Mouse (Mus musculus): ENCODE results near the gene Adk. TPM values are rescaled to one million over a fixed set of nuclear protein-coding genes. Genes with fewer than 3 reads are reported as not detected.

Adk gene
- polyA plus RNA-seq, 1 experiment: 18.5 TPM

DNA sequence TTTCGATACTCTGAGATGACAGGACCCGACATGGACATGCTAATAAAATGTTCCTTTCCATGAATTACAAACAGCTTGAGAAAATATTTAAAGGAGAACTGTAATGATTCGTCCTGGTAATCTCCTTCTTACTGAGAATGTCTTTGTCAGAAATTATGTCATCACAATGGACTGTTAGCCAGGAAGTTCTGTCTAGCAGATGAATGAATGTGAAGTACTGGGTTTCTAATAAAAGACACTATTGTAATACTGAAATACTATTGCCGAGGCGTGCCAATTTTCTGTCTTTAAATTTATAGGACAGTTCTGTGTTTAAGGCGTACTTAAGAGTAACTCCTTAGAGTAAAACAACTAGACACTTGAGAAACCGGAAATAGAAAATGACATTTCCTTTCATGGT lies 231.7 kb downstream of the Adk start:
- no peak for DNase-seq
- H3K4me3 ChIP-seq (ENCODE audit: control insufficient read depth, insufficient read depth, low read length): no peak overlapping the region
- no peaks in the 10 kb centered on the region for H3K27me3 ChIP-seq (ENCODE audit: control insufficient read depth, insufficient read depth, low read length)
- no peak overlapping the region for H3K27ac ChIP-seq (ENCODE audit: control insufficient read depth, insufficient read depth, low read length)
- TF ChIP-seq CTCF (IDR thresholded peaks at IDR 0.05; ENCODE audit: borderline replicate concordance, control insufficient read depth, extremely low read depth, insufficient read depth, low read length, poor library complexity) (no peak), POLR2A (IDR thresholded peaks at IDR 0.05; ENCODE audit: control insufficient read depth, extremely low read depth, insufficient read depth, low read length, poor library complexity) (no peak)
- 95% methylated on average over 7 of the region's 7 CpGs for WGBS
- no peaks in the 10 kb centered on the region; the same call in 1 of the 2 replicates for H3K4me1 ChIP-seq (replicated peaks; ENCODE audit: control insufficient read depth, insufficient read depth, low read length)
- H3K36me3 ChIP-seq (ENCODE audit: control insufficient read depth, insufficient read depth, low read length): no peaks in the 10 kb centered on the region

DNA sequence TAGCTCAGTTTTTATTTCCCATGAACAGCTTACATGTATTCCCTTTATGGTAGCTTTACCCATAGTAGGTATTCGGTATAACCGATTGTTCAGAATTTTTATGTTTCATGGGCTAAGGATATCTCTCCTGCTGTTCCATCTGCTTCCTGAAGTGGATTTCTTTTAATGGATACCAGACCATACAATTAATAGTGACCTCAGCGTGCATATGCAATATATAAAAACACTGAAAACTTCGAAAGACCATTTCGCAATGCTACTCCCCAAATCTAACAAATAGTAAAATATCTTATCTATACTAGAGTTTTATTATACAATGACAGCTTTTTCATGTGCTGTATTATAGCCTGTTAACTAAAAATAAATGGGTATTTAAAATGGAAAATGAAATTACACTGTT lies 232.5 kb downstream of the Adk start:
- no peak overlapping the region for H3K27ac ChIP-seq (ENCODE audit: control insufficient read depth, insufficient read depth, low read length)
- 98% methylated on average over 5 of the region's 5 CpGs for WGBS
- H3K36me3 ChIP-seq (ENCODE audit: control insufficient read depth, insufficient read depth, low read length): no peaks in the 10 kb centered on the region
- H3K27me3 ChIP-seq (ENCODE audit: control insufficient read depth, insufficient read depth, low read length): no peaks in the 10 kb centered on the region
- H3K4me3 ChIP-seq (ENCODE audit: control insufficient read depth, insufficient read depth, low read length): no peak overlapping the region
- H3K4me1 ChIP-seq (replicated peaks; ENCODE audit: control insufficient read depth, insufficient read depth, low read length): no peaks in the 10 kb centered on the region; the same call in 1 of the 2 replicates
- DNase-seq: no peak
- no peak for TF ChIP-seq CTCF (IDR thresholded peaks at IDR 0.05; ENCODE audit: borderline replicate concordance, control insufficient read depth, extremely low read depth, insufficient read depth, low read length, poor library complexity)
- no peak for TF ChIP-seq POLR2A (IDR thresholded peaks at IDR 0.05; ENCODE audit: control insufficient read depth, extremely low read depth, insufficient read depth, low read length, poor library complexity)

DNA sequence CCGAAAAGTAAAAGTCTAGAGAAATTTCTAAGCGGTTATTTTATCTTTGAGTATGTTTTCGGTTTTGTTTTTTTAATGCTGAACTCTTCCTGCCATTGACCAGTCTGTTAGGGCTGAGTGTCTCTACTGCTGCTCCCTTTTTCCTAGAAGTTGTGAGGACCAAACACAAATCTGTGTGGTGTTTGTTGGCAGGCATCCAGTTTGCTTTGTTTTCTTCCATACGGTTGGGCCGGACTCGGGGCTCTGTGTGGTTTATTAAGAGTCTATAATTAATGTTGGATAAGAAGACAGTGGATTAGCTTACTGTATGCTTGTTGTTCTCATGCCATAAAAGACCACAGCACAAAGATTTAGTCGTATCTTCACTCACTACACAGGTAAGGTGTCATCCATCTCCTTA lies 233.9 kb downstream of the Adk start:
- Histone ChIP-seq H3K27ac (ENCODE audit: control insufficient read depth, insufficient read depth, low read length) (no peak overlapping the region), H3K27me3 (ENCODE audit: control insufficient read depth, insufficient read depth, low read length) (no peaks in the 10 kb centered on the region), H3K4me3 (ENCODE audit: control insufficient read depth, insufficient read depth, low read length) (no peak overlapping the region), H3K36me3 (ENCODE audit: control insufficient read depth, insufficient read depth, low read length) (no peaks in the 10 kb centered on the region), H3K4me1 (replicated peaks; ENCODE audit: control insufficient read depth, insufficient read depth, low read length) (no peaks in the 10 kb centered on the region; the same call in 1 of the 2 replicates)
- WGBS: 94% methylated on average over 7 of the region's 7 CpGs
- no peak for DNase-seq
- no peak for TF ChIP-seq POLR2A (IDR thresholded peaks at IDR 0.05; ENCODE audit: control insufficient read depth, extremely low read depth, insufficient read depth, low read length, poor library complexity)
- no peak for TF ChIP-seq CTCF (IDR thresholded peaks at IDR 0.05; ENCODE audit: borderline replicate concordance, control insufficient read depth, extremely low read depth, insufficient read depth, low read length, poor library complexity)

DNA sequence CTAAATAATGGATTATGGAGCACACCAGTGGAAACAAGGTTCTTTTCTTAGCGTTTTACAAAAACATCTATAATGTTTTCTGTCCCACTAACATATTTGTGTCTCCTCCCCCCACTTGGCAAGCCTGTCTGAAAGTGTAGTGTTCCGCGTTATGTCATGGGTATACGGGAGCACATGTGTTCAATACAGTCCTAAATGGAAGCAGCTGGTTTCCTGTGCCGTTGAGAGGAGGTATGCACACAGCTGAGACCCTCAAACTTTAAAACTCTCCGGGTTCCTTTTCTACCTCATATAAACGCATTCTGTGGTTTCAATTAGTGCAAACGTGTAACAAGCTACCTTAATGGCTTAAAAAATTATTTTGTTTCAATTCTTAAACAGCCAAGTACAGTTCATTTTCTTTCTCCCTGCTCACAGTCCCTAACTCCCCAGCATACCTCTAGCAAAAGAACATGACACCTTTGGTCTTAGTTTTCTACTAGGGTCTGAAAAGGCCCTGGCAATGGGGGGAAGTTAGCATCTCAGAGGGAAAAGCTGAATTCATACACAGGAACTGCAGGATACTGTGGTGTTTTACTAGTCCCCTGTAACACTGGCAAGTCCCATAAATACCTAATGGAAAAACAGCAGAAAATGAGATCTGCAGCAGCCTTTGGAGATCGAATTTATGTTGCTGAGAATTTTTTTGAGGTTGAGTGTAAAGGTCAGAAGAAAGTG lies 235.5 kb downstream of the Adk start:
- 9% methylated on average over 9 of the region's 9 CpGs for WGBS
- Histone ChIP-seq H3K36me3 (ENCODE audit: control insufficient read depth, insufficient read depth, low read length) (no peaks in the 10 kb centered on the region), H3K27ac (ENCODE audit: control insufficient read depth, insufficient read depth, low read length) (no peak overlapping the region), H3K4me3 (ENCODE audit: control insufficient read depth, insufficient read depth, low read length) (no peak overlapping the region), H3K4me1 (replicated peaks; ENCODE audit: control insufficient read depth, insufficient read depth, low read length) (no peaks in the 10 kb centered on the region; the same call in 1 of the 2 replicates), H3K27me3 (ENCODE audit: control insufficient read depth, insufficient read depth, low read length) (no peaks in the 10 kb centered on the region)
- TF ChIP-seq CTCF (IDR thresholded peaks at IDR 0.05; ENCODE audit: borderline replicate concordance, control insufficient read depth, extremely low read depth, insufficient read depth, low read length, poor library complexity): no peak
- no peak for TF ChIP-seq POLR2A (IDR thresholded peaks at IDR 0.05; ENCODE audit: control insufficient read depth, extremely low read depth, insufficient read depth, low read length, poor library complexity)
- peak; percentile 23 for DNase-seq

DNA sequence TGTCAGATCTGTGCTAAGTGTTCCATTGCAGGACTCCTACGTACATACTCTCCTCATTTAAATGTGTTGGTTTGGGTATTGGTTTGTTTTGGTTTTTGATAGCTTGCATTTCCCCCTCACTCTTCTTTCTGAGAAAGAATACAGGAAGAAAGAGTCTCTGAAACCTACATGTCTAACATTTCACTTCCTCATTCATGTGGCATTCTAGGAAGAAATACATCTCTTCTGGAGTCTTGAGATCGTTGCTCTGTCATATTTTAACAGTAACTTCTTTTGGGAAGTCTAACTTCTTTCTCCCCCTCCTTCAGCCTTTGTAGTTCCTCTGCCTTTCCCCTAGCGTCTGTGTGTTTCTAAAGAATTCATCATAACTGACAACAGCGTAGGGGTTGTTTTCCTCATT lies 247.4 kb downstream of the Adk start:
- H3K4me3 ChIP-seq (ENCODE audit: control insufficient read depth, insufficient read depth, low read length): no peak overlapping the region
- H3K36me3 ChIP-seq (ENCODE audit: control insufficient read depth, insufficient read depth, low read length): no peaks in the 10 kb centered on the region
- H3K27me3 ChIP-seq (ENCODE audit: control insufficient read depth, insufficient read depth, low read length): no peaks in the 10 kb centered on the region
- peaks cover 3% of the 10 kb centered on the region; the same call in 1 of the 2 replicates for H3K4me1 ChIP-seq (replicated peaks; ENCODE audit: control insufficient read depth, insufficient read depth, low read length)
- WGBS: 25% methylated on average over 4 of the region's 4 CpGs
- no peak for TF ChIP-seq CTCF (IDR thresholded peaks at IDR 0.05; ENCODE audit: borderline replicate concordance, control insufficient read depth, extremely low read depth, insufficient read depth, low read length, poor library complexity)
- no peak for TF ChIP-seq POLR2A (IDR thresholded peaks at IDR 0.05; ENCODE audit: control insufficient read depth, extremely low read depth, insufficient read depth, low read length, poor library complexity)
- no peak for DNase-seq
- H3K27ac ChIP-seq (ENCODE audit: control insufficient read depth, insufficient read depth, low read length): no peak overlapping the region

DNA sequence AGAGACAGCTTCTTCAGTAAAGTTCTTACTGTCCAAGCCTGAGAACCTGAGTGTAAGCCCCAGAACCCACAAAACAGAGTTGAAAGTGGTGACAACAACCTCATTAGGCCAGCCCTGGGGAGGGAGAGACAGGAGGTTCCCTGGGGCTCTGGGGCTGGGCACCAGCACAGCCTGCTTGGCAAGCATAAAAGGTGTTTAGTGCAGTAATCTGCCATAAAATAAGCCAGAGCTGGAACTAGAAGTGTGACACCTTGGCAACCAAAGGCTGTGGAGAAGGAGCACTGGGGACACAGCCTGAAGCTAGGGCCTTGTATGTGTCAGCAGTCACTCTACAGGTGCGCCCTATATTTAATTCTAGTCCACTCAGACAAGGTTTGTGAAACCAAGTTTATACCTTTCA lies 252.4 kb downstream of the Adk start:
- no peak overlapping the region for H3K4me3 ChIP-seq (ENCODE audit: control insufficient read depth, insufficient read depth, low read length)
- no peaks in the 10 kb centered on the region for H3K36me3 ChIP-seq (ENCODE audit: control insufficient read depth, insufficient read depth, low read length)
- no peak overlapping the region for H3K27ac ChIP-seq (ENCODE audit: control insufficient read depth, insufficient read depth, low read length)
- TF ChIP-seq POLR2A (IDR thresholded peaks at IDR 0.05; ENCODE audit: control insufficient read depth, extremely low read depth, insufficient read depth, low read length, poor library complexity) (no peak), CTCF (IDR thresholded peaks at IDR 0.05; ENCODE audit: borderline replicate concordance, control insufficient read depth, extremely low read depth, insufficient read depth, low read length, poor library complexity) (no peak)
- DNase-seq: no peak
- peaks cover 3% of the 10 kb centered on the region; the same call in 1 of the 2 replicates for H3K4me1 ChIP-seq (replicated peaks; ENCODE audit: control insufficient read depth, insufficient read depth, low read length)
- 100% methylated on average over 1 of the region's 1 CpGs for WGBS
- H3K27me3 ChIP-seq (ENCODE audit: control insufficient read depth, insufficient read depth, low read length): no peaks in the 10 kb centered on the region

All from thymus, adult 2 months (tissue).